Mouse (Mus musculus) heart, adult 2 months (tissue): ENCODE results near the gene Prune1. TPM values are rescaled to one million over a fixed set of nuclear protein-coding genes. Genes with fewer than 3 reads are reported as not detected.
A peak's percentile ranks its signal among the peaks of the same experiment; 100 is the strongest.

Source experiments
- DNase-seq, 2 experiments: peaks; one replicate each; pipeline ENCODE4 v3.0.0; 2021
- H3K27ac ChIP-seq: fragments of 200-600 bp; 2 replicates; pipeline ENCODE4 v1.8.1; 2022
- H3K27me3 ChIP-seq: fragments of 200-500 bp; 2 replicates; pipeline ENCODE4 v1.6.1; 2012; ENCODE audit warnings: mild to moderate bottlenecking, low read length, inconsistent platforms, mixed read lengths; ENCODE audit not compliant: control insufficient read depth, insufficient read depth
- H3K36me3 ChIP-seq: fragments of 200-500 bp; 2 replicates; pipeline ENCODE4 v1.6.1; 2012; ENCODE audit warnings: low read length, inconsistent platforms; ENCODE audit not compliant: control insufficient read depth, insufficient read depth
- H3K4me1 ChIP-seq: fragments of 200-500 bp; 2 replicates; pipeline ENCODE4 v1.6.1; 2011; ENCODE audit warnings: low read length; ENCODE audit not compliant: control insufficient read depth, insufficient read depth
- H3K4me3 ChIP-seq: fragments of 200-600 bp; 2 replicates; pipeline ENCODE4 v1.8.1; 2022
- H3K79me2 ChIP-seq: fragments of 200-500 bp; replicated peaks from 2 replicates; pipeline ENCODE4 v1.6.1; 2012; ENCODE audit warnings: mild to moderate bottlenecking, inconsistent platforms, low read length, moderate library complexity, mixed read lengths; ENCODE audit not compliant: control insufficient read depth, insufficient read depth
- H3K9ac ChIP-seq: fragments of 200-500 bp; 2 replicates; pipeline ENCODE4 v1.6.1; 2012; ENCODE audit warnings: low read depth, mild to moderate bottlenecking, control low read depth, inconsistent platforms, low read length, mixed read lengths
- CTCF ChIP-seq: fragments of 200-600 bp; IDR thresholded peaks from 2 replicates; pipeline ENCODE4 v1.8.1; 2022; ENCODE audit warnings: antibody characterized with exemption, mild to moderate bottlenecking, moderate library complexity
- EP300 ChIP-seq: fragments of 200-500 bp; IDR thresholded peaks from 2 replicates; pipeline ENCODE4 v1.6.1; 2011; ENCODE audit warnings: low read depth, low read length, control low read depth; ENCODE audit not compliant: insufficient read depth
- POLR2A ChIP-seq: fragments of 200-500 bp; IDR thresholded peaks from 2 replicates; pipeline ENCODE4 v1.6.1; 2011; ENCODE audit warnings: mild to moderate bottlenecking, low read depth, low read length, control low read depth; ENCODE audit not compliant: insufficient read depth
- WGBS: fragments of 180-500 bp; shearing (Covaris S2); methylation state at CpG from one replicate; pipeline ENCODE4 v1.1.7; 2018; 5-methylcytosine and 5-hydroxymethylcytosine counted together
- intact Hi-C: fragments of 180-260 bp; cut with DNase I; formaldehyde crosslinking; loops from one replicate; pipeline ENCODE4 v1.15.1; 2025
- polyA plus RNA-seq: library from polyadenylated mRNA; depleted of rRNA; stranded (reverse); fragments of >200 nt; gene quantifications from 2 replicates; pipeline ENCODE4 v1.2.3, GENCODE M21; 2012
- total RNA-seq, 2 experiments: library from RNA; stranded (reverse); gene quantifications; 2 replicates each; pipeline ENCODE4 v1.2.3; 2021

The Prune1 gene
- total and polyA plus RNA-seq, 3 experiments = 23.4 to 28.4 (median 26.1) TPM

DNA sequence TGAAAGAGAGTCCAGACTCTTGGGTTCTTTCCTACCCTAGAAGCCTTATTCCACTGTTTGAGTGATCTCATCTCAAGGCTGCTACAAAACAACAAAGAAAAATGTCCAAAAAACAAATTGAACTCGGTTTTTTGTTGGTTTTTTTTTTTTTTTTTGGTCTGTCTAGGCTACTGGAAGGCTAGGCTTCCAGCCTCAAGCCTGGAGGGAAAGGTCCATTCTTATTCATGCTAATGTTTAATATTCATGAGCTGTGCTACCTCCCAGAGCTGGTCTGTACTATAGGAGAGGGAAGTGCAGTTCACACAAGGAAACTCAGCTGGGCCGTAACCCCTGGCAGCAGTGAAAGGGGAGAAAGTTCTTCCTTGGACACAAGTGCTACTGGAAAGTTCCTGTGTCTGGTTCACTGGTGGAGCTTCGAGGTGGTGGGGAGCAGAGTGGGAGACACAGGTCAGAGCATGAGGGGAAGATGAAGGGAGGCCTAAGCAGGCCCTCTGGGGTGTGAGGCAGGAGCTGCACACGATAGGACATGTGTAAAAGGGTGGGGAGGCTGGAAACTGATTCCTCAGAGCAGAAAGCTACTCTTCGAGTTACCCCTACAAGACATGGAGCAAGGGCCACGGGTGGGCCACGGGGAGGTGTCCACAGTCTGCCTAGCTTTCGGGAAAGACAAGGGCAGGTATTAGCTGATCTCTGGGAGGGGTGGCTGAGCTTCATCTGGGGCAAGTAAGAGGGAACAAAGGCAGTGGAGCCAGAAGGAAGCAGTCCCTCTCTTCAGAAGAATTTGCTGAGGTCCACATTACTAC lies 51.2 kb downstream of the Prune1 start:
- DNase-seq = peak; percentile 37 to 43
- WGBS = 38% methylated on average over 8 of the region's 8 CpGs
- H3K36me3 ChIP-seq = no peaks in the 10 kb centered on the region
- H3K27me3 ChIP-seq = no peaks in the 10 kb centered on the region
- H3K4me1 ChIP-seq = peaks cover 11% of the 10 kb centered on the region
- TF ChIP-seq CTCF (no peak), EP300 (no peak), POLR2A (no peak)
- peaks cover 3% of the 10 kb centered on the region for H3K79me2 ChIP-seq
- peak overlapping the region; percentile 86 for H3K27ac ChIP-seq
- H3K9ac ChIP-seq = peak overlapping the region; percentile 76
- peak overlapping the region; percentile 75; the same call in 1 of the 2 replicates for H3K4me3 ChIP-seq
- intact Hi-C loops = loop anchor here (5.0 kb wide), 1 partner anchor 52 kb away; the partner anchor contains the start of genes Mindy1 and Prune1

DNA sequence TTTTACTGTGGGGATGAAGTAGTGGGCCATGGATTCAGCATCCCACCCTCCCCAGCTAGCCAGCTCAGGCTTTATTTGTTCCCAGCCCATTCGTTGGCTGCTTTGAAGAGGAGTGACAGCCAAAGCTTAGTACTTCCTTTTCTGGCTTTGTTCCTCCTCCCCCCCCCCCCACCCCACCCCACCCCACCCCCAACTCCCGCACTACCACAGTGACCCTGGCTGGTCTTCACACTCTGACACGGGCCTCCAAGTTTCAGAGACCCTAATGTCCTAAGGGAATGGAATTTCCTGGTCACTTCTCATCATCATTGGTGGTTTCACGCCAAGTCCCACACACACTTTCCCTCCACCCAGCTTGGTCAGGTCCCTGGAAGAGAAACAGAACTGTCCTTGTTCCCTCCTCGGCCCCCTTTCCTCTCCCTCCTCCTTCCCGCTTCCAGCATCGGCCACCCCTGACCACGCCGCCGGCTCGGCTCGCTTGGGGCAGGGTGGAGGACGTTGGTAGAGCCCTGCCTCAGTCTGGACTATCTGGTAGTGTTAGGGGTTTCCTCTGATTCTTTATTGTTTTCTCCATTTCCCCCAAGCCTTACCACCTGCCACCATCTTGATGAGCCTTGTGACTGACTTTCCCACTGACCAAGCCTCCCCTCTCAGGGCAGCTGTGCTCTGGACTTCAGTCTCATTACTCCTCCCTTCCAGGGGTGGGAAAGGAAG lies 51.9 kb downstream of the Prune1 start:
- TF ChIP-seq POLR2A (peak; percentile 79), CTCF (no peak)
- intact Hi-C loops = loop anchor here (5.0 kb wide), 1 partner anchor 52 kb away; the partner anchor contains the start of genes Mindy1 and Prune1
- H3K27ac ChIP-seq = peak overlapping the region; percentile 98
- peaks cover 11% of the 10 kb centered on the region for H3K4me1 ChIP-seq
- H3K36me3 ChIP-seq = no peaks in the 10 kb centered on the region
- 16% methylated on average over 13 of the region's 13 CpGs for WGBS
- peaks cover 3% of the 10 kb centered on the region for H3K79me2 ChIP-seq
- H3K4me3 ChIP-seq = peak overlapping the region; percentile 75
- H3K9ac ChIP-seq = peak overlapping the region; percentile 95
- no peaks in the 10 kb centered on the region for H3K27me3 ChIP-seq
- peak; percentile 66 to 71 for DNase-seq

DNA sequence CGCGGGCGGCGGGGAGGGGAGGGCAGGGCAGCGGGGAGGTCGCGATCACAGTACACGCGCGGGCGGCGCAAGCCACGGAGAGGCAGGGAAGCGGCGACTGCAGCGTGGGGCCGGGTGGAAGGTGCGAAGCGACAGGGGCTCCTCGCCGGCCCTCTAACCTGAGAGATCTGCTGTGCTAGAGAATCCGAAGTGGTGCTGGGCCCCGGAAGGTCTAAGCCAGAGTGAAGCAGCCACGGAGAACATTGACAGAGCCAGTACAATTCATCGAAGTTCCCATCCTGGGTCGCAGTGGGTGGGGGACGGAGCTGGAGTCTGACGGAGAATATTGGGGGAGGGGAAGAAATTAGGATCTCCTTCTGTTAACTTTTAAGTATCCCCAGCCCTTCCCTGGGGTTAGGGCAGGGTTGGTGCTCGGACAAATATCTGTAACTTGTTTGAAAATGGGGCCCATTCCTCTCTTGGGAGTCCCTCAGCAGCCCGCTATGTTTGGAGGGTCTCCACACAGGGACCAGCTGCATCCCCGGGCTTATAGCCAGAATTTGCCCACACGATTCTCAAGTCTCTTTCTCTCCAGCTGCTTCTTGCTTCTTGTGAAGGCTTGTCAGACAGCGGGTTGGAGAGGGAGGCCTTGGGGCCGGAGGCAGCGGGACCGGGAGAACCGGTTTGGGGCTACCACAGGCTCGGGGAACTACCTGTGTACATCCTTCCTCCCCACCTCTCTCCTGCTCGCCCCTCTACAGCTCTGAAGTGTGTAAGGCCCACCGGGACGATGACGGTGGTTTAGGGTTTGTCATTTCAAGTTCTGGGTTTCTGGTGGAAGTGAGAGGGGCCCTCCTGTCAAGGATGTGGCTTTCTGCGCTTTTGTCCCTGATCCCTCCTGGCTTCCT lies 52.7 kb downstream of the Prune1 start:
- H3K9ac ChIP-seq = peak overlapping the region; percentile 95
- intact Hi-C loops = loop anchor here (1.0 kb wide), 1 partner anchor 12 kb away; the partner anchor contains the start of gene Gabpb2
- DNase-seq = peak; percentile 42 to 58
- peak overlapping the region; percentile 98 for H3K27ac ChIP-seq
- no peaks in the 10 kb centered on the region for H3K36me3 ChIP-seq
- H3K27me3 ChIP-seq = no peaks in the 10 kb centered on the region
- H3K4me3 ChIP-seq = peak overlapping the region; percentile 75
- H3K79me2 ChIP-seq = peaks cover 3% of the 10 kb centered on the region
- WGBS = 3% methylated on average over 43 of the region's 43 CpGs
- TF ChIP-seq EP300 = no peak
- no peak for TF ChIP-seq CTCF
- no peak for TF ChIP-seq POLR2A
- H3K4me1 ChIP-seq = peaks cover 13% of the 10 kb centered on the region

DNA sequence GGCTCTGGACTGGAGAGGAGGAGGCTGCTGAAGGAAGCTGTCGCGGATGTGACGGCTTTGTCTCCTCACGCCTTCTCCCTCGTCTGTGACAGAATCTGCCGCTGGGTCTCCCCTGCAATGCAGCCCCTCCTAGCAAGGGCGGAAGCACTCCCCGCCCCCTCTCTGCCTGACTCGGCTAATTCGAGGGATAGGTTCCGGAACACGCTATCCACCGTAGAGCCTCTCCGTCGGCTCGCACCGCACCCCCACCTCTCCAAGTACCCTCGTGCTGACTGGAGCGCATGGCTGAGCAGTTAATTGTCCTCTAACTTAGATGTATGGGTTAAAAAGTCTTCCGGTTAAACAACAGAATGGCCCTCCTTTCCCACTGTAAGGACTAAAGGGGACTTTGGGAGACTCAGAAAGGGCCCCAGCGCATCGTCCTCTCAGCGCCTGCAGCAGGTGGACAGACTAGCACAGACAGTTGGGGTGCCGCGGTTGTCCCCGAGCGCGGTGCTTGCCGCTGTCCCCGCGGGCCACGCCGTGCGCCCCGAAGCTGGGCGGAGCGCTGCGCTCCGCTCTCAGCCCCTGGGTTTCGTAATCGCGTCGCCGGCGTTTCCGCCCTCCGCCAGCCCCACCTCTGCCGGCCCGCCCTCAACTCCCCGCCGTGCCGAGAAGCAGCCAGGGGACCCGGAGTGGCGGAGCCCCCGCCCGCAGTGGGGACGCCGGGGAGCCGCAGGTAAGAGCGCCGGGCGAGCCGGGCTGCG lies 53.6 kb downstream of the Prune1 start, which contains the start of gene Cdc42se1:
TSS of gene Cdc42se1 (plus strand) at position 585 of the 746 bp plus-strand sequence.
- TF ChIP-seq CTCF = no peak
- peak; percentile 86 for TF ChIP-seq POLR2A
- no peak for TF ChIP-seq EP300
- H3K79me2 ChIP-seq = peaks cover 3% of the 10 kb centered on the region
- H3K9ac ChIP-seq = peak within 1 kb of the TSS; percentile 95
- under 1% methylated on average over 64 of the region's 64 CpGs for WGBS
- peak; percentile 92 to 94 for DNase-seq
- peak within 1 kb of the TSS; percentile 75 for H3K4me3 ChIP-seq
- H3K36me3 ChIP-seq = no peaks in the 10 kb centered on the region
- H3K4me1 ChIP-seq = peaks cover 13% of the 10 kb centered on the region
- intact Hi-C loops = loop anchor here (1.0 kb wide), 1 partner anchor 11 kb away; the partner anchor contains the start of gene Gabpb2
- H3K27ac ChIP-seq = peak within 1 kb of the TSS; percentile 98
- H3K27me3 ChIP-seq = no peaks in the 10 kb centered on the region

DNA sequence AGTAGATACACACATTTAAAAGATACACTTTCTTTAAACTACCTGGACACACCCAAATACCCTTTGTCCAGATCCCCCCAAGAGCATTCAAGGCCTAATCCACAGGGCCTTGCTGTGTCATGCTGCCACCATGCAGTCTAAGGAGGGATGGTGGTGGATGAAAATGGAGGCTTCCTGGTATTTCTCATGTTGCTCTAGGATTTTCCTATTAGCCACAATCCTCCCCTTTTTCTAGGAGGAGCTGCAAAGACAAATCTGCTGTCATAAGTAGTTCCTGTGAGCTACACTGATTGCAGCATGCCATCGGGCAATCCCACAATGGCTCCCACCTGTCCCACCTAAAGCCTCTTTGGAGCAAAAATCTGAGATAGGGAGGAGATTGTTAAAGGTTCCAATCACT lies 54.7 kb downstream of the Prune1 start:
- Histone ChIP-seq H3K79me2 (peaks cover 3% of the 10 kb centered on the region), H3K36me3 (no peaks in the 10 kb centered on the region), H3K27me3 (no peaks in the 10 kb centered on the region), H3K4me1 (peaks cover 11% of the 10 kb centered on the region), H3K27ac (no peak overlapping the region), H3K4me3 (no peak overlapping the region), H3K9ac (no peak overlapping the region)
- 49% methylated on average over 1 of the region's 1 CpGs for WGBS
- no peak for DNase-seq
- TF ChIP-seq CTCF = no peak
- no peak for TF ChIP-seq EP300
- intact Hi-C loops = no loop called here
